Mouse (Mus musculus): ENCODE results near the gene Gm49450. TPM values are rescaled to one million over a fixed set of nuclear protein-coding genes. Genes with fewer than 3 reads are reported as not detected.
A peak's percentile ranks its signal among the peaks of the same experiment; 100 is the strongest.

Gene Gm49450
- polyA plus RNA-seq (2015; fragmentation: Nextera tagmentation; extraction: Ambion mirVana), result not detected in 2 replicates

DNA sequence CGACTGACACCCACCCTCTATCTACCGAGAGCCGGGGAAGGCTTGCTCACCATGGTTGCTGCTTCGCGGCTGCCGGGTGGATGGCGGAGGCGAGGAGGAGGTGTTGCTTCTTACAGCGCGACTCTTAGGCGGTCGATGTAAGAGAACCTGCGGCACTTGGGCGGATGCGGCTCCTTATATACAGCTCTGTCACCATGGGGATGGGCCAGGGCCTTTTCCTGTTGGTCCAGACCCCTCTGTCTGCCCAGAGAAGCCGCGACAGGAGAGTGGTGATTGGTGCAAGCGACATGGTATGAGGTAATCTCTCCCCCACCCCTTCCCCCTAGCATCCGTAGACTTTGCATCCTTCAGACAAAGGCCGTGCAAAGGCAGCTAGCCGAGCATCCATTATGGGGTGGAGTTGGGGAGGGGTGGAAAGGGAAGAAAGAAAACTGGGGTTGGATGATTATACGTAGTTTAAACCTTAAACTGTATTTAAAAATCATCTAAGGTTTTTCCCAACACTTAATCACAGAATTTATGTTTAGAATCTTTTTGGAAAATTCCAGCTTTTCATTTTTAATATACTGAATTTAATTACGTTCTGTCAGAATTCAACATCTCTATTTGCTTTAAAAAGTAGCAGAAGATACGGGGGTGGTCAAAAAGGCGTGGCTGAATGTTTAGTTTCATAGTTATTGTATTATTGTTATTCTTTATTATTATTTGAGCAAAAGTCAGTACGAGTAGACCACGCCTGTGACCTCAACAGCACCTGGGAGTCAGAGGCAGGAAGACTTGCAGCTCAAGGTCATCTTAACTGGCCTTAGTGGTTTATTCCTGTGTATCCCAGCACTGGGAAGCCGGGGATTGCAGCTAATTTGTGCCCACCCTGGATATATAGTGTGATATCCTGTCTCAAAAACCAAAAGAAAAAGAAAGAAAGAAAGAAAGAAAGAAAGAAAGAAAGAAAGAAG lies at the start of gene Gm49450, which contains the start of gene Tuba1a:
Gene Gm49450, minus strand, starts transcription at position 151 of the 956 bp plus-strand sequence.
Gene Tuba1a, minus strand, starts transcription at position 303 of the 956 bp plus-strand sequence.
- WGBS, result under 1% methylated on average over 28 of the region's 28 CpGs
- Histone ChIP-seq H3K9me3 (ENCODE audit: control insufficient read depth, low read length) (no peaks in the 10 kb centered on the region), H3K27ac (ENCODE audit: low read length) (peak within 1 kb of the TSS; percentile 100), H3K9ac (replicated peaks; ENCODE audit: low read depth, low read length) (peak within 1 kb of the TSS; percentile 98), H3K4me1 (replicated peaks; ENCODE audit: control insufficient read depth, insufficient read depth, low read length) (peaks cover 14% of the 10 kb centered on the region), H3K4me2 (ENCODE audit: low read length) (peak within 1 kb of the TSS; percentile 90), H3K4me3 (replicated peaks; ENCODE audit: low read length) (peak within 1 kb of the TSS; percentile 71), H3K27me3 (replicated peaks; ENCODE audit: control insufficient read depth, insufficient read depth, low read length) (no peaks in the 10 kb centered on the region), H3K36me3 (ENCODE audit: control insufficient read depth, insufficient read depth) (peaks cover 3% of the 10 kb centered on the region; the same call in 1 of the 2 replicates)
- peak; percentile 98 for ATAC-seq

DNA sequence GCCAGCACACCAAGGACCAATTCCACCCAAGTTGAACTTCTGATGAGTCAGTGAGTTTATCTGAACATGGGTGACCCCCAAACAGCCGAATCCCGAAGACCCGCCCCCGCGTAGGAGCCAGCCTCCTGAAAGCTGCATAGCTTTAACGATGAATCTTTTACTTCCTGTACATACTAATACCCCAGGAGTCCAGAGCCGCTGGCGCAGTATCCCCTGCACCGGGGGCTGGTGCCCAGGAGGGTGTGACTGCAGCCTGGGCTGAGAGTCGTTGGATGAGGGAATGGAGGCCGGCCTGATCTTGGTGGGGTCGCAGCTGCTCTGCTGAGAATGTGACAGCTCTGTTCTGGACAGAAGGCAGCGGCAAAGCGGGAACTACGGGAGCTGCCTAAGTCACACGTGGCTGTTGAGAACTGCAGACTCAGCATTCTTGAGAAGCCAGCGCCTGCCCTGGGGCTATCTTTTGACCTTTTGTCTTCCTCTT lies 48.1 kb upstream of the Gm49450 start:
- ATAC-seq, result 0 out of 2 replicates have a peak, but pooled peaks have one; percentile 26
- no peak overlapping the region for H3K4me3 ChIP-seq (replicated peaks; ENCODE audit: low read length)

DNA sequence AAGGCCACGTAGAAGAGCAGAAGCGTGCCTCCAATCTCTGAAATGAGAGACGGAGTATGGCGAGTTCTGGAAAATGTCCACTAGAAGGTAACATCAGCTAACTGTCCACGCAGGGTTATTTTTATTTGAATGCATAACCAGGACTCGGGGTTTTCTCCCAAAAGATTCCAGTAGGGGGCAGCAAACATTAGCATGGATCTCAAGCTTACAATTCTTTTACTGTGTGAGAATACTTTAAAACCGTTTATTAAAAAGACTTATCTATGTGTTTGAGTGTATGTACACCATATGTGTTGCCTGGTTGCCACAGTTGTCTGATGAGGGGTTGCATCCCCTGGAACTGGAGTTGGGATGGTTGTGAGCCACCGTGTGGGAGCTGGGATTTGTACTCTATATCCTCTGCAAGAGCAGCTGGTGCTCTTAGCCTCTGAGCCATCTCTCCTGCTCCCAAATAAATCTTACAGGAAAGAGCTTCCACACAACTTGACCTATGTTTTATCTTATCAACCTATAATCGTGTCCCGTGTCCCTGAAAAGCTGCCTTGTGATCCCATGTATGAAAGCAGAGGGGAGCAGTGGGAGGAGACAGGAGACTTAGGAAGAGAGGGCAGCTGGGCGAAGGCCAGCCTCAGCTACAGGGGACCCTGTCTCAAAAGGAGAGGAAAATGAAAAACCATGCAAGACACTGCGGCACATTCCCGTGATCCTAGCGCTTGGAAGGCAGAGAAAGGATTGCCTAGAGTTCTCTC lies 47.4 kb upstream of the Gm49450 start:
- Histone ChIP-seq H3K4me1 (replicated peaks; ENCODE audit: control insufficient read depth, insufficient read depth, low read length) (peaks cover 11% of the 10 kb centered on the region; the same call in 1 of the 2 replicates), H3K27me3 (replicated peaks; ENCODE audit: control insufficient read depth, insufficient read depth, low read length) (no peaks in the 10 kb centered on the region), H3K27ac (ENCODE audit: low read length) (no peak overlapping the region), H3K4me3 (replicated peaks; ENCODE audit: low read length) (no peak overlapping the region), H3K36me3 (ENCODE audit: control insufficient read depth, insufficient read depth) (no peaks in the 10 kb centered on the region), H3K9ac (replicated peaks; ENCODE audit: low read depth, low read length) (no peak overlapping the region), H3K9me3 (ENCODE audit: control insufficient read depth, low read length) (no peaks in the 10 kb centered on the region), H3K4me2 (ENCODE audit: low read length) (no peak overlapping the region)
- WGBS, result 34% methylated on average over 14 of the region's 14 CpGs
- ATAC-seq, result no peak

More for the DNA sequence above, 48.1 kb upstream of the Gm49450 start:
- WGBS, result 21% methylated on average over 17 of the region's 17 CpGs
- H3K9me3 ChIP-seq (ENCODE audit: control insufficient read depth, low read length), result no peaks in the 10 kb centered on the region
- peaks cover 11% of the 10 kb centered on the region; the same call in 1 of the 2 replicates for H3K4me1 ChIP-seq (replicated peaks; ENCODE audit: control insufficient read depth, insufficient read depth, low read length)
- H3K27ac ChIP-seq (ENCODE audit: low read length), result no peak overlapping the region
- H3K36me3 ChIP-seq (ENCODE audit: control insufficient read depth, insufficient read depth), result no peaks in the 10 kb centered on the region
- H3K4me2 ChIP-seq (ENCODE audit: low read length), result peak overlapping the region; percentile 38
- no peaks in the 10 kb centered on the region for H3K27me3 ChIP-seq (replicated peaks; ENCODE audit: control insufficient read depth, insufficient read depth, low read length)
- H3K9ac ChIP-seq (replicated peaks; ENCODE audit: low read depth, low read length), result peak overlapping the region; percentile 40; the same call in 1 of the 2 replicates

DNA sequence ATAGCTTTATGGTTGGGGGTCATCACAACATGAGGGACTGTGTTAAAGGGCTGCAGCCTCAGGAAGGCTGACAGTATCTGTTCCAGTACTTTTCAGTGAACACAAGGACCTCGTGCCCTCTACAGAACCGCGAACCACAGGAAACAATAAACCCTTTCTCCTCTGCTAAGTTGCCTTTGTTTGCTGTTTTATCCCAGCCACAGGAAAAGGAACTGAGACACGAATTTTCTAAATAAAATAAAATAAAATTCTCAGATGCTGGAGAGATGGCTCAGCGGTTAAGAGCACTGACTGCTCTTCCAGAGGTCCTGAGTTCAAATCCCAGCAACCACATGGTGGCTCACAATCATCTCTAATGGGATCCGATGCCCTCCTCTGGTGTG lies 45.4 kb upstream of the Gm49450 start:
- no peak overlapping the region for H3K9ac ChIP-seq (replicated peaks; ENCODE audit: low read depth, low read length)
- no peaks in the 10 kb centered on the region for H3K27me3 ChIP-seq (replicated peaks; ENCODE audit: control insufficient read depth, insufficient read depth, low read length)
- no peak overlapping the region for H3K27ac ChIP-seq (ENCODE audit: low read length)
- 43% methylated on average over 6 of the region's 6 CpGs for WGBS
- H3K4me2 ChIP-seq (ENCODE audit: low read length), result no peak overlapping the region
- no peak overlapping the region for H3K4me3 ChIP-seq (replicated peaks; ENCODE audit: low read length)
- no peaks in the 10 kb centered on the region for H3K36me3 ChIP-seq (ENCODE audit: control insufficient read depth, insufficient read depth)
- H3K4me1 ChIP-seq (replicated peaks; ENCODE audit: control insufficient read depth, insufficient read depth, low read length), result peaks cover 13% of the 10 kb centered on the region; the same call in 1 of the 2 replicates
- no peak for ATAC-seq
- no peaks in the 10 kb centered on the region for H3K9me3 ChIP-seq (ENCODE audit: control insufficient read depth, low read length)

DNA sequence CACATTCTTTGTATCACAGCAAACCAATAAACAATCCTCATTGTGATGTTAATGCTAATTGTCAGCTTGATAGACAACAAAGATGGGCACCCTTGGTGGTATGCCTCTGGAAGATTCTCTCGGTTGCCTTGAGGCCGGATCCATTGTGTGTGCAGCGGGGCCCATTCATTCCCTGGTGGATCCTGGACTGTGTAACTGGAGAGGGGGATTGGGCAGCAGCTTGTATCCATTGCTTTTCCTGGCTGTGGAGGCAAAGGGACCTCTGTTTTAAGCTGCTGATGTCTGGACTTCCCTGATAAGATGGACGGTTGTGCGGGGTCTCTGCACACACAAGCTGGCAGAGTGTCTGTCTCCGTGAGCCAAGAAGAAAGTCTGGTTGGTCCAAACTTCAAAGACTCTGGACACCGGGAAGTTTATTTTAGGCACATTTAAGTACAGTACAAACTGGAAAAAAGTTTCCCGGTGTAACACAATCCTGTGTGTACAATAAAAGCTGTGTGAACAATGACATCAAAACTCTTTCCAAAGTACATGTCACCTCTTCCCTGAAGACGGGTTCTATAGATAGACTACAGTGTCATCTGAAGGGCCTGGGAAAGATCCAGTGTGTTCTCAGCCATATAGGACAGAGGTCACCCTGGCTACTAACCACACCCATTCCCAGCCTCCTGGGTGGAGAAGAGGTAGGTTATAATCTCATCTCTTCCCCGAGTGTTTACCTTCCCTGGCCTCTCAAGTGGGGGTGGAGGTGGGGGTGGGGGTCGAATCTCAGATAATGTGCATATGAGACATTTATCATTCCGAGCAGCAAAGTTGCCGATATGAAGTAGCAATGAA lies 44.8 kb upstream of the Gm49450 start:
- Histone ChIP-seq H3K27ac (ENCODE audit: low read length) (no peak overlapping the region), H3K4me3 (replicated peaks; ENCODE audit: low read length) (no peak overlapping the region), H3K4me1 (replicated peaks; ENCODE audit: control insufficient read depth, insufficient read depth, low read length) (peaks cover 13% of the 10 kb centered on the region; the same call in 1 of the 2 replicates), H3K36me3 (ENCODE audit: control insufficient read depth, insufficient read depth) (no peaks in the 10 kb centered on the region), H3K4me2 (ENCODE audit: low read length) (no peak overlapping the region), H3K27me3 (replicated peaks; ENCODE audit: control insufficient read depth, insufficient read depth, low read length) (no peaks in the 10 kb centered on the region), H3K9ac (replicated peaks; ENCODE audit: low read depth, low read length) (no peak overlapping the region), H3K9me3 (ENCODE audit: control insufficient read depth, low read length) (no peaks in the 10 kb centered on the region)
- no peak for ATAC-seq
- 45% methylated on average over 13 of the region's 13 CpGs for WGBS

DNA sequence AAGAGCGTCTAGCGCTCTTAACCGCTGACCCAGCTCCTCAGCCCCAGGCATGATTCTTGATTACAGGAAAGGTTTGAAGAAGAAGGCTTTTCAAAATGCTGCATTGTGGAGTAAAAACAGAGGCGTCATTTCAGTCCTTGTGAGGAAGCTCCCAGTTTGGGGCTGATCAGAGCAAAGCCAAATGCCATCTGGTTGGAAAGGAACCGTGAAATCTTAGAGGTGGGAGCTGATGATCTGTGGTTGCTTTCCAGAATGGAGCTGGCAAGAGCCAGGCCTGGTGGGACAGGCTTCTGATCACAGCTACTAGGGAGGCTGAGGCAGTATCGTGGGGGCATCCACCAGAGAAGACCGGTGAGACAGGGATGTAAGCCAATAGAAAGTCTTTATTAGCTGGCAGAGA lies 43.5 kb upstream of the Gm49450 start:
- no peak overlapping the region for H3K4me2 ChIP-seq (ENCODE audit: low read length)
- H3K4me1 ChIP-seq (replicated peaks; ENCODE audit: control insufficient read depth, insufficient read depth, low read length), result peaks cover 18% of the 10 kb centered on the region
- WGBS, result 72% methylated on average over 7 of the region's 7 CpGs
- H3K9ac ChIP-seq (replicated peaks; ENCODE audit: low read depth, low read length), result no peak overlapping the region
- no peaks in the 10 kb centered on the region for H3K9me3 ChIP-seq (ENCODE audit: control insufficient read depth, low read length)
- H3K27ac ChIP-seq (ENCODE audit: low read length), result peak overlapping the region; percentile 26; the same call in 1 of the 2 replicates
- no peak for ATAC-seq
- no peaks in the 10 kb centered on the region for H3K36me3 ChIP-seq (ENCODE audit: control insufficient read depth, insufficient read depth)
- no peaks in the 10 kb centered on the region for H3K27me3 ChIP-seq (replicated peaks; ENCODE audit: control insufficient read depth, insufficient read depth, low read length)
- H3K4me3 ChIP-seq (replicated peaks; ENCODE audit: low read length), result no peak overlapping the region

DNA sequence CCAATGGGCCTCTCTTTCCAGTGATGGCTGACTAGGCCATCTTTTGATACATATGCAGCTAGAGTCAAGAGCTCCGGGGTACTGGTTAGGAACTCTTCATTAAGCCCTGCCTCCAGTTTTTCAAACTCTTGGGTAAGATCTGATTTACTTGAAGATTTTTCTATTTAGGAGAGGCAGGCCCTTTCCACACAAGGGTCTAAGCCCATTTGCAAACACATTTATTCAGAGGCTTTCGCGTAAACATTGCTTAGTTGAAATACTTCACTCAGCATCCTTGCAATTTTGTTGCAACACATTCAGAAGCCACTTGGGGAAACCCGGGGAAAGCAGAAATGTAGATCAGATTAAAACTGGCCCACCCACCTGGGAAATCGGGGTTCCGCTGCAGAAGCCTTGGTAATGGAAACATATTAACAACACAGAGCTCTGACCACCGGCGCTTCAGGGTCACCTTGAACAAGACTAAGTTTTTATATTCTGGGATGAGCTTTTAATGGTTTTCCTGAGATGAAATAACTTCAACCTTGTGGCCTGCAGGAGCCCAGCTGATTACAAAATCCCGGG lies 41.7 kb upstream of the Gm49450 start:
- no peaks in the 10 kb centered on the region for H3K27me3 ChIP-seq (replicated peaks; ENCODE audit: control insufficient read depth, insufficient read depth, low read length)
- H3K27ac ChIP-seq (ENCODE audit: low read length), result no peak overlapping the region
- 82% methylated on average over 9 of the region's 9 CpGs for WGBS
- no peaks in the 10 kb centered on the region for H3K9me3 ChIP-seq (ENCODE audit: control insufficient read depth, low read length)
- peaks cover 27% of the 10 kb centered on the region for H3K4me1 ChIP-seq (replicated peaks; ENCODE audit: control insufficient read depth, insufficient read depth, low read length)
- no peak overlapping the region for H3K4me3 ChIP-seq (replicated peaks; ENCODE audit: low read length)
- H3K9ac ChIP-seq (replicated peaks; ENCODE audit: low read depth, low read length), result no peak overlapping the region
- H3K4me2 ChIP-seq (ENCODE audit: low read length), result no peak overlapping the region
- no peaks in the 10 kb centered on the region for H3K36me3 ChIP-seq (ENCODE audit: control insufficient read depth, insufficient read depth)
- ATAC-seq, result no peak

DNA sequence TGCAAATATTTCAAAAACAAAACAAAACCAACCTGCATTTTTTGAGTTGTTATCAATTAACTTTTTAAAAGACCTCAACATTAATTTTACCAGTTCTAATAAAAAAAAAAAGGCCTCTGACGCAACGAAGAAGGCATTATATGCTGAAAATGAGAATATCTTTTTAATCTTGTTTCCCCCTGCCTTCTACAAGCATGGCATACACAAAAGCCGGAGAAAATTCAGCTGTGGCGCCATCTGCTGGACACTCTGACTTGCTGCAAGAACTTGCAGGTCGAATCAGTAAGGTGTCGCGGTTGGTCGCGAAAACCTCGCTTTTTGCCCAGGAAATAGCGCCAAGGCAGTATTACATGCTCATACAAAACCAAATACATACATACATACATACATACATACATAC lies 40.5 kb upstream of the Gm49450 start:
- no peaks in the 10 kb centered on the region for H3K27me3 ChIP-seq (replicated peaks; ENCODE audit: control insufficient read depth, insufficient read depth, low read length)
- H3K9ac ChIP-seq (replicated peaks; ENCODE audit: low read depth, low read length), result no peak overlapping the region; the same call in 1 of the 2 replicates
- ATAC-seq, result 0 out of 2 replicates have a peak, but pooled peaks have one; percentile 21
- H3K27ac ChIP-seq (ENCODE audit: low read length), result no peak overlapping the region
- no peaks in the 10 kb centered on the region for H3K36me3 ChIP-seq (ENCODE audit: control insufficient read depth, insufficient read depth)
- H3K4me1 ChIP-seq (replicated peaks; ENCODE audit: control insufficient read depth, insufficient read depth, low read length), result peaks cover 38% of the 10 kb centered on the region
- peak overlapping the region; percentile 43 for H3K4me3 ChIP-seq (replicated peaks; ENCODE audit: low read length)
- H3K9me3 ChIP-seq (ENCODE audit: control insufficient read depth, low read length), result no peaks in the 10 kb centered on the region
- peak overlapping the region; percentile 77 for H3K4me2 ChIP-seq (ENCODE audit: low read length)
- WGBS, result under 1% methylated on average over 11 of the region's 11 CpGs

All from forebrain, embryonic 16.5 days (tissue).